Mouse (Mus musculus) bone marrow macrophage, adult 2 months (primary cell): ENCODE measurements at regions not wholly inside any gene's neighbourhood (a gene's known extent, or its start where the extent isn't known, plus 50 kb on each side); places are given as distances from the start of the nearest gene placed in this dataset.

Experiments
- CTCF ChIP-seq: IDR thresholded peaks from 2 replicates; pipeline ENCODE4 v1.5.1; 2012; ENCODE audit warnings: low read depth, mild to moderate bottlenecking, low read length, moderate library complexity
- POLR2A ChIP-seq: IDR thresholded peaks from 2 replicates; pipeline ENCODE4 v1.6.1; 2012; ENCODE audit warnings: mild to moderate bottlenecking, low read depth, low read length, borderline replicate concordance

GRCm38 (mm10) chr5:68735186-68735585, 606.3 kb downstream of the Kctd8 start:
- TF ChIP-seq CTCF (no peak), POLR2A (no peak)
